Mouse (Mus musculus) cerebellum, adult 2 months (tissue): ENCODE data around the gene Msi2.
A peak's percentile ranks its signal among the peaks of the same experiment; 100 is the strongest.

Experiments used
- CTCF ChIP-seq: fragments of 200-500 bp; IDR thresholded peaks from 2 replicates; pipeline ENCODE4 v1.5.1; 2011; ENCODE audit warnings: low read depth, mild to moderate bottlenecking, control low read depth, low read length, moderate library complexity, borderline replicate concordance; ENCODE audit not compliant: insufficient read depth
- POLR2A ChIP-seq: fragments of 200-500 bp; IDR thresholded peaks from 2 replicates; pipeline ENCODE4 v1.6.1; 2011; ENCODE audit warnings: low read length, control low read depth, borderline replicate concordance; ENCODE audit not compliant: insufficient read depth

DNA sequence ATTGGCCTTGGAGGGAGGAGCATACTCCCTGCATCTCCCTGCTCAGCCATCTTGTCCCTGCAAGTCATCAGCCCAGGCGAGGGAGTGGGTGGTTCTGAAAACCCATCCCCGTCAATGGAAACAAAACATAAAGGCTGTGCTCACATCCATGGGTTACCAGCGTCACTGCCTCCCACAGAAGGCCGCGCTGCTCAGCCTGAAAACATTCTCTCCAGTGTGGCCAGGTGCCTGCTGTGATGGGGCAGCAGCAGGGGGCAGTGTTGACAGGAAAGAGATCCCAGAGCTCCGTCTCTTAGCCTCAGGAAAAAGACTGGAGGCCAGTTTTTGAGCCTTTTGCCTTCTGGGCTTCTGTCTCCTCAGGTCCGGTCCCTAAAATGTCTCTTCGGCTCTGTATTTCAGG lies 165.3 kb downstream of the Msi2 start:
- TF ChIP-seq CTCF (peak; percentile 53; the same call in 1 of the 2 replicates), POLR2A (no peak)
